Comparison of ENCODE assay signal across 8 mouse cellular contexts in the genomic region with DNA sequence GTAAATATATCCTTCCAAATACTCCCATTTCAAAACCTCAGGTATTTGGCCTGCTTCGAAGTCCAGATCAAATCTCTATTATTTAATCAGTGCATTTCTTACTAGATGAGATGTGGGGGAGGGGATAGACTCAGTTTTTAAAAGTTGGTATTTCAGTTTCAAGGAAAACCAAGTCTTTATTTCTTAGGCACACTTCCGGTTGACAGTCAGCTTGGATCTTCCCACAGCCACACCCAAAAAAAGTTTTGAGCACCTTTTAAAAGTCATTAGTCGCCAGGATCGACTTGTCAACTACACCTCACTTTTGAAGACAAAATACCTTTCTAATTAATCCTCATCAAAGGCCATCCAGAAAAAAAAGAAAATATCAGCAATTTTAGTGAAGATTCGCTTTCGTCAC. TPM values are rescaled to one million over a fixed set of nuclear protein-coding genes. Genes with fewer than 3 reads are reported as not detected.
DNase-seq lines count a peak whose midpoint lies in the region; ATAC-seq and TF ChIP-seq lines count a peak whose summit lies in the region.

No protein-coding gene starts in this region.

- peak overlapping the region; percentile 47 to 100 for H3K27ac ChIP-seq in heart, embryonic 14.5 days (replicated peaks in 1 of 2; ENCODE audit: control insufficient read depth in 1 of 2, insufficient read depth in 1 of 2, low read depth in 2 of 2, low read length in 2 of 2)
- no peak overlapping the region for H3K27ac ChIP-seq in ES-Bruce4 (ENCODE audit: insufficient read depth, low read length)
- no peak overlapping the region for H3K27ac ChIP-seq in forebrain, embryonic 15.5 days (replicated peaks)
- peak overlapping the region; percentile 95 for H3K27ac ChIP-seq in liver, embryonic 16.5 days (ENCODE audit: low read length)

- H3K9ac ChIP-seq in heart, embryonic 14.5 days (ENCODE audit: low read length): peak overlapping the region; percentile 99
- H3K9ac ChIP-seq in ES-Bruce4 (ENCODE audit: low read depth, poor library complexity, severe bottlenecking): peak overlapping the region; percentile 99
- H3K9ac ChIP-seq in forebrain, embryonic 15.5 days (replicated peaks): peak overlapping the region; percentile 72
- H3K9ac ChIP-seq in liver, embryonic 16.5 days (ENCODE audit: low read depth, low read length): peak overlapping the region; percentile 97

- 6% methylated on average over 6 of the region's 6 CpGs for WGBS in heart, embryonic 14.5 days
- WGBS in forebrain, embryonic 15.5 days: 14% methylated on average over 6 of the region's 6 CpGs
- WGBS in liver, embryonic 16.5 days (ENCODE audit: insufficient replicate concordance): 4% methylated on average over 6 of the region's 6 CpGs

- TF ChIP-seq CTCF in ES-Bruce4 (IDR thresholded peaks at IDR 0.05; ENCODE audit: low read depth, low read length): no peak

- TF ChIP-seq EP300 in ES-Bruce4 (IDR thresholded peaks at IDR 0.05; ENCODE audit: insufficient read depth, low read depth, low read length): no peak

- peak overlapping the region; percentile 87 to 96; a peak in 3 of 4 replicates for H3K4me3 ChIP-seq in heart, embryonic 14.5 days (ENCODE audit: control insufficient read depth in 1 of 2, insufficient read depth in 1 of 2, low read depth in 1 of 2, low read length in 2 of 2)
- peak overlapping the region; percentile 21; the same call in 1 of the 2 replicates for H3K4me3 ChIP-seq in ES-Bruce4 (ENCODE audit: low read depth, low read length)
- H3K4me3 ChIP-seq in forebrain, embryonic 15.5 days: peak overlapping the region; percentile 92
- peak overlapping the region; percentile 90 for H3K4me3 ChIP-seq in liver, embryonic 16.5 days (ENCODE audit: low read depth, low read length)

- peaks cover 10% of the 10 kb centered on the region for H3K36me3 ChIP-seq in heart, embryonic 14.5 days (ENCODE audit: control insufficient read depth, insufficient read depth, low read length)
- peaks cover 7% of the 10 kb centered on the region for H3K36me3 ChIP-seq in ES-Bruce4 (ENCODE audit: control insufficient read depth, insufficient read depth, low read length, poor library complexity, severe bottlenecking)
- no peaks in the 10 kb centered on the region for H3K36me3 ChIP-seq in forebrain, embryonic 15.5 days
- peaks cover 4% of the 10 kb centered on the region; the same call in 1 of the 2 replicates for H3K36me3 ChIP-seq in liver, embryonic 16.5 days (ENCODE audit: control insufficient read depth, insufficient read depth)

- ATAC-seq in heart, embryonic 14.5 days (ENCODE audit: insufficient number of reproducible peaks, insufficient read depth, low FRiP score, low read depth): no peak
- ATAC-seq in forebrain, embryonic 15.5 days (replicated peaks): no peak
- ATAC-seq in liver, embryonic 16.5 days (ENCODE audit: low read depth): no peak

- peaks cover 16 to 51% of the 10 kb centered on the region in 2 experiments for H3K4me1 ChIP-seq in heart, embryonic 14.5 days (ENCODE audit: control insufficient read depth in 2 of 2, insufficient read depth in 2 of 2, low read length in 2 of 2)
- H3K4me1 ChIP-seq in ES-Bruce4 (ENCODE audit: control insufficient read depth, insufficient read depth, low read length): peaks cover 2% of the 10 kb centered on the region
- H3K4me1 ChIP-seq in forebrain, embryonic 15.5 days: peaks cover 20% of the 10 kb centered on the region
- H3K4me1 ChIP-seq in liver, embryonic 16.5 days (ENCODE audit: control insufficient read depth, low read depth, low read length): peaks cover 30% of the 10 kb centered on the region

- H3K27me3 ChIP-seq in heart, embryonic 14.5 days (ENCODE audit: control insufficient read depth, insufficient read depth, low read length): no peaks in the 10 kb centered on the region
- no peaks in the 10 kb centered on the region for H3K27me3 ChIP-seq in ES-Bruce4 (ENCODE audit: control insufficient read depth, insufficient read depth, low read length, poor library complexity, severe bottlenecking)
- H3K27me3 ChIP-seq in forebrain, embryonic 15.5 days: no peaks in the 10 kb centered on the region
- no peaks in the 10 kb centered on the region for H3K27me3 ChIP-seq in liver, embryonic 16.5 days (ENCODE audit: control insufficient read depth, insufficient read depth, low read depth, low read length)

- H3K9me3 ChIP-seq in heart, embryonic 14.5 days (ENCODE audit: control insufficient read depth, low read length): no peaks in the 10 kb centered on the region
- H3K9me3 ChIP-seq in ES-Bruce4 (replicated peaks; ENCODE audit: control insufficient read depth, insufficient read depth, low read length, poor library complexity, severe bottlenecking): no peaks in the 10 kb centered on the region
- H3K9me3 ChIP-seq in forebrain, embryonic 15.5 days: no peaks in the 10 kb centered on the region
- H3K9me3 ChIP-seq in liver, embryonic 16.5 days (replicated peaks; ENCODE audit: control insufficient read depth, low read length): no peaks in the 10 kb centered on the region

- H3K4me2 ChIP-seq in heart, embryonic 14.5 days (ENCODE audit: low read length): peak overlapping the region; percentile 65
- H3K4me2 ChIP-seq in forebrain, embryonic 15.5 days (replicated peaks): peak overlapping the region; percentile 78
- peak overlapping the region; percentile 74 for H3K4me2 ChIP-seq in liver, embryonic 16.5 days (ENCODE audit: low read depth, low read length)

- TF ChIP-seq POLR2A in ES-Bruce4 (IDR thresholded peaks at IDR 0.05; ENCODE audit: insufficient read depth, low read length): no peak

- no peak for DNase-seq in heart, adult 9 months (ENCODE audit: low spot score in 2 of 2)
- no peak for DNase-seq in thymus, postnatal 10 days (ENCODE audit: low spot score in 2 of 2)
- DNase-seq in adrenal gland, postnatal 14 days: no peak
- no peak for DNase-seq in adrenal gland, adult 18-20 months (ENCODE audit: low spot score in 2 of 2)

RNA-seq across cellular contexts. Expression of a gene that starts 1.4 kb away (rescaled TPM):
- polyA plus RNA-seq in heart, embryonic 14.5 days (2014; fragmentation: Nextera tagmentation; extraction: Ambion mirVana): 273 and 300 TPM in 2 replicates
- 2.3 and 2.8 TPM in 2 replicates for polyA plus RNA-seq in ES-Bruce4 (2011; ENCODE audit: insufficient read depth, insufficient read length, low read depth, missing spikeins)
- polyA plus RNA-seq in forebrain, embryonic 15.5 days (2015; fragmentation: Nextera tagmentation; extraction: Ambion mirVana): 1.3 and 1.7 TPM in 2 replicates
- polyA plus RNA-seq in liver, embryonic 16.5 days (2015; fragmentation: Nextera tagmentation; extraction: Ambion mirVana): 2.1 and 3.3 TPM in 2 replicates
- total RNA-seq in adrenal gland, postnatal 14 days (2021): 4.3 and 8.1 TPM in 2 replicates
- 1 to 10 TPM; 2.7 to 5.4 TPM for total RNA-seq in adrenal gland, adult 18-20 months (2021)

RNA-seq across cellular contexts. Expression of a gene that starts 1.6 kb away (rescaled TPM):
- 746 and 761 TPM in 2 replicates for polyA plus RNA-seq in heart, embryonic 14.5 days (2014; fragmentation: Nextera tagmentation; extraction: Ambion mirVana)
- polyA plus RNA-seq in ES-Bruce4 (2011; ENCODE audit: insufficient read depth, insufficient read length, low read depth, missing spikeins): 626 and 676 TPM in 2 replicates
- 125 and 139 TPM in 2 replicates for polyA plus RNA-seq in forebrain, embryonic 15.5 days (2015; fragmentation: Nextera tagmentation; extraction: Ambion mirVana)
- 171 and 182 TPM in 2 replicates for polyA plus RNA-seq in liver, embryonic 16.5 days (2015; fragmentation: Nextera tagmentation; extraction: Ambion mirVana)
- 311 and 324 TPM in 2 replicates for total RNA-seq in adrenal gland, postnatal 14 days (2021)
- 100 to 1,000 TPM; 277 to 311 TPM for total RNA-seq in adrenal gland, adult 18-20 months (2021)

Comparison
In these comparisons a context has a peak if more than half of its experiments do, and no peak if none do; other contexts are left out.
1. H3K27ac ChIP-seq: peak in heart, embryonic 14.5 days (2 of 2) and liver, embryonic 16.5 days (single experiment); none in ES-Bruce4 (single experiment) and forebrain, embryonic 15.5 days (single experiment).
2. H3K4me3 ChIP-seq: peak in every context shown above with its lines; median percentile 92 in forebrain, embryonic 15.5 days; 92 in heart, embryonic 14.5 days; 90 in liver, embryonic 16.5 days; 21 in ES-Bruce4.
3. RNA of a gene that starts 1.4 kb away (polyA plus RNA-seq): 273 to 300 TPM in heart, embryonic 14.5 days; 2.1 to 3.3 TPM in liver, embryonic 16.5 days, 2.3 to 2.8 TPM in ES-Bruce4 and 1.3 to 1.7 TPM in forebrain, embryonic 15.5 days; every median in the first group is over 10 times any median in the second.
4. Peak in every context shown above with its lines, with median percentiles within 50 percentile points of each other: H3K4me2 ChIP-seq and H3K9ac ChIP-seq.